Mouse (Mus musculus): ENCODE data around the gene Fbln5.

Fbln5 gene

GRCm38 (mm10) chr12:101818608-101819370 lies at the start of gene Fbln5:
Gene Fbln5, minus strand, starts transcription at chr12:101819055.
- peak; percentile 46 for DNase-seq

- DNase-seq = no peak
Measured at GRCm38 (mm10) chr12:101862286-101862964, 43.6 kb upstream of the Fbln5 start.

- DNase-seq = no peak
Measured at GRCm38 (mm10) chr12:101860256-101860655, 41.4 kb upstream of the Fbln5 start.

GRCm38 (mm10) chr12:101858011-101858410 lies 39.2 kb upstream of the Fbln5 start:
- no peak for DNase-seq

GRCm38 (mm10) chr12:101854336-101854735 lies 35.5 kb upstream of the Fbln5 start:
- no peak for DNase-seq

GRCm38 (mm10) chr12:101851846-101852564 lies 33.1 kb upstream of the Fbln5 start:
- DNase-seq = no peak

- DNase-seq = no peak
Measured at GRCm38 (mm10) chr12:101851314-101851713, 32.5 kb upstream of the Fbln5 start.

GRCm38 (mm10) chr12:101836546-101837274 lies 17.9 kb upstream of the Fbln5 start:
- no peak for DNase-seq

GRCm38 (mm10) chr12:101834715-101835114 lies 15.9 kb upstream of the Fbln5 start:
- no peak for DNase-seq

GRCm38 (mm10) chr12:101833776-101834175 lies 14.9 kb upstream of the Fbln5 start:
- no peak for DNase-seq

- DNase-seq = no peak
Measured at GRCm38 (mm10) chr12:101833115-101833506, 14.3 kb upstream of the Fbln5 start.

GRCm38 (mm10) chr12:101832179-101833114 lies 13.6 kb upstream of the Fbln5 start:
- DNase-seq = no peak

- no peak for DNase-seq
Measured at GRCm38 (mm10) chr12:101831221-101831620, 12.4 kb upstream of the Fbln5 start.

GRCm38 (mm10) chr12:101823161-101823560 lies 4.3 kb upstream of the Fbln5 start:
- DNase-seq = no peak

GRCm38 (mm10) chr12:101821596-101821995 lies 2.7 kb upstream of the Fbln5 start:
- no peak for DNase-seq

- peak; percentile 6 for DNase-seq
Measured at GRCm38 (mm10) chr12:101819570-101819969, 715 bp upstream of the Fbln5 start.

GRCm38 (mm10) chr12:101818246-101818607 lies 628 bp downstream of the Fbln5 start:
- DNase-seq = no peak

- peak; percentile 41 for DNase-seq
Measured at GRCm38 (mm10) chr12:101816810-101817209, 2.0 kb downstream of the Fbln5 start.

- DNase-seq = no peak
Measured at GRCm38 (mm10) chr12:101815796-101816195, 3.1 kb downstream of the Fbln5 start.

GRCm38 (mm10) chr12:101814423-101814822 lies 4.4 kb downstream of the Fbln5 start:
- no peak for DNase-seq

GRCm38 (mm10) chr12:101811181-101811580 lies 7.7 kb downstream of the Fbln5 start:
- DNase-seq = peak; percentile 30

- DNase-seq = no peak
Measured at GRCm38 (mm10) chr12:101810515-101810914, 8.3 kb downstream of the Fbln5 start.
